Mouse (Mus musculus) olfactory bulb, adult 2 months (tissue): ENCODE measurements around the gene Pcca.

Source experiments
- CTCF ChIP-seq: fragments of 200-500 bp; IDR thresholded peaks from 2 replicates; pipeline ENCODE4 v1.5.1; 2012; ENCODE audit warnings: low read depth, mild to moderate bottlenecking, low read length, moderate library complexity; ENCODE audit not compliant: insufficient read depth
- POLR2A ChIP-seq: fragments of 200-500 bp; IDR thresholded peaks from 2 replicates; pipeline ENCODE4 v1.6.1; 2012; ENCODE audit warnings: mild to moderate bottlenecking, low read depth, low read length, moderate library complexity; ENCODE audit not compliant: insufficient read depth

- TF ChIP-seq CTCF = no peak
- no peak for TF ChIP-seq POLR2A
Observed at GRCm38 (mm10) chr14:122552761-122553445, 18.8 kb downstream of the Pcca start.
